Mouse (Mus musculus): ENCODE measurements around the gene Clec4g.
"Not testable (repeated sequence)": the region's sequence is repeated elsewhere in the genome, so short reads cannot be mapped to it uniquely, and the experiment has no call there.

Clec4g gene

DNA sequence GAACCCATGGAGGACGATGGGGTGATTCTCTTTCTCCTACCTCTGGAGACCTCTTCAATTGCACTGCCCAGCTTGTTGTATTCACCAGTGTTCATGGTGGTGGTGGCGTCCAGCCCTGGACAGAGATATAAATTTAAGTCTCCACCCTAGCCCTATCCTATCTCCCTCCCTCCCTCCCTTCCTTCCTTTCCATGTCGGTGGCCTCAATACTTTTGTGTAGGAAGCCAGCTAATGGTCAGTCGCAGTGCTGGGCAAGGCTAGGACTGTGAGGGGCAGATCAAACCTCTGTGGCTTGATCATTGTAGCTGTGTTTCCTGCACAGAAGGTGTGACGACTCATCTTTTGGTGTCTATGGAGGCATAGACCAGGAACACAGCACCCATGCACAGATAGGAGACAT lies at the start of gene Clec4g:
Clec4g (minus strand) TSS at position 101 of the 400 bp plus-strand sequence.
- in situ Hi-C loops (cut with MboI; ENCODE audit: low sequenced_read_pairs): loop anchor here (10.0 kb wide), 1 partner anchor 234 kb away; the partner anchor contains the start of gene Cd209c

DNA sequence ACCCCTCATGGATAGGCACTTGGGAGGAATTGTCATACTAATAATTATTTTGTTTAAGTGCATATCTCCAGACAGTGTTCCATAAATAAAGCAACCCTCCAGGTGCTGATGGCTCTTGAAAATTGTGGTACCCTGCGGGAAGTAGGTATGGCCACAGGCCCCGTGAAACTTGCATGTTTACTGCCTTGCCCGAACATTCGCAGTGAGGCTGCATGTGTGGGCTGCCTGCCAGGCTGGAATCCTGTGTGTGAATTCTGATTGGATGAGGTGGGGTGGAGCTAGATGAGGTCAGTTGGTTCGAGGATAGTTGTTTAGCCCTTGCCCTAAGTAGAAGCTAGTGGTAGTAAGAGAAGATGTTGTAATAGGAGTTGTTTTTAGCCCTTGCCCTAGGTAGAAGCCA lies 48.2 kb upstream of the Clec4g start:
- in situ Hi-C loops (cut with MboI; ENCODE audit: low sequenced_read_pairs): not testable (repeated sequence)

DNA sequence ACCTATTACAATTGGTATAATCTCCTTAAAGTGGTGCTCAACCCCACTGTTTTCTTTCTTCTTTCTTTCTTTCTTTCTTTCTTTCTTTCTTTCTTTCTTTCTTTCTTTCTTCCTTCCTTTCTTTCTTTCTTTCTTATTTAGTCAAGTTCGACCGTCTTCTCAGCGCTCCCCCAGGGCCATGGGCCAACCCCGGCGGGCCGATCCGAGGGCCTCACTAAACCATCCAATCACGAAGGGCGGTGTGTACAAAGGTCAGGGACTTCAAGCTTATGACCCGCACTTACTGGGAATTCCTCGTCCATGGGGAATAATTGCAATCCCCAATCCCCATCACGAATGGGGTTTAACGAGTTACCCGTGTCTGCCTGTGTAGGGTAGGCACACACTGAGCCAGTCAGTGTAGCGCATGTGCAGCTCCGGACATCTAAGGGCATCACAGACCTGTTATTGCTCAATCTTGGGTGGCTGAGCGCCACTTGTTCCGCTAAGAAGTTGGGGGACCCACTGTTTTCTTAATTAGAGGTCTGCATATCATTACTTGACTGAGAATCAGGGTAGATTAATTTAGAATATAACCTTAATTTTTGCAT lies 33.9 kb upstream of the Clec4g start:
- in situ Hi-C loops (cut with MboI; ENCODE audit: low sequenced_read_pairs): no loop called here

DNA sequence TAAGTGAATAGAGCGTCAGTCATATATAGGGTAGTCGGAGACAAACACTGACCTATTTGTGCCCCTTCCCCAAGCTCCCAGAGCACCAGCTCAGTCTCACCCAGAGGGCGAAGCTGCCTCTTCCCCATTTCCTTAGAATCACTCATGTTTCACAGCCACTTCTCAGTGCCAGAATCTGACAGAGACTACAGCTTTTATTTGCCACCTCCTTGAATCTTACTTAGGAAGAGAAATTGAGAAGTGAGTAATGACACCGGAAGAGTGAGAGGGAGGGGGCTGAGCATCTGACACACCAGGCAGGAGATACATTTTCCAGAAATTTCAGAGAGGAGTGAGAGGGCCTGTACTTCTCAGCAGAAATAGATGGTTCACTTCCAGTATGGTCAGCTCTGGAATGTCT lies 28.3 kb upstream of the Clec4g start, which contains the start of gene Cd209a:
Cd209a (minus strand) TSS at position 224 of the 400 bp plus-strand sequence.
- in situ Hi-C loops (cut with MboI; ENCODE audit: low sequenced_read_pairs): no loop called here

DNA sequence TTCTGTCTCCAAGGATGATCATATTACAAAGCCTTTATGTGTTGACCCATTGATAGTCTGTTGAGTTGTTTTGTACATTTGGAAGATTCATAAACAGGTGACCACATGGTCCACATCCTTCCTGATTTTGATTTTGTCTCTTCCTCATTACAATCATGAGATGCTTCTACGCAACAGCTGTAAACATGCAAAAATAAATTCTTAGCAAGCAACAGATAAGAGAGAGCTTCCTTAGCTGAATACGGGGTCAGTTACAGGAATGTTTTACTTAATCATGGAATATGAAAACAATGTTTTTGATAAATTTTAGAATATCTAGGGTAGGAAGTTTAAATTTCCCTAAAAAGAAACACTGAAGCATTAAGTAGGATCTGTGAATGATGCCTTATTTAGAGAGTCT lies 16.5 kb upstream of the Clec4g start:
- in situ Hi-C loops (cut with MboI; ENCODE audit: low sequenced_read_pairs): no loop called here

DNA sequence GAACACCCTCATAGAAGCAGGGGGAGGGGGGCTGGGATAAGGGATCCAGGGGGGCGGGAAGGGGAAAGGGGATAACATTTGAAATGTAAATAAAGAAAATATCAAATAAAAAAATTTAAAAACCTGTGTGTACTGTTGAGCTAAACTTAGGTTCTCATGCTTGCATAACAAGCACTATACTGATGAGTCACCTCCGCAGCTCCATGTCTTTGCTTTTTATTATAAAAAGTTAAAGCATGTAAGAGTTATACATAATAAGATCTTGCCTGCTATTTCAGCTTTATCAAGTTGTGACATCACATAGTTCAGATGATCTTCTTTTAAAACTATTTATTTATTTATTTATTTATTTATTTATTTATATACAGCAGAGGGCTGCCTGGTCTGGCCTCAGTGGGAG lies 15.1 kb upstream of the Clec4g start:
- in situ Hi-C loops (cut with MboI; ENCODE audit: low sequenced_read_pairs): no loop called here

DNA sequence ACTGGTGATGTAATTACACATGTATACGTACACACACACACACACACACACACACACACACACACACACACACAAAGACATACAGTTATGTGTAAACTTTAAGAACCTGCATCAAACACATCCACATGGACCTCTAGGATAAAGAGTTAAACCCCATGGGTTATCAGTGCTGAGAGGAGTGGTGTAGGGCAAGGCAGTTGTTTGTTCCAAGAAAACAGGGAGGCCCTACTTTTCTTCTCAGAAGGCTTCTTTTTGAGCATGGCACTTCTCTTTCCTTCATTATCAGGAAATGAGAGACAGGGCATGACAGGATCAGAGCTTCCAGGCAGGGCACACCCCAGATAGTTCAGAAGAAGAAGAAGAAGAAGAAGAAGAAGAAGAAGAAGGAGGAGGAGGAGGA lies 13.6 kb upstream of the Clec4g start:
- in situ Hi-C loops (cut with MboI; ENCODE audit: low sequenced_read_pairs): no loop called here

DNA sequence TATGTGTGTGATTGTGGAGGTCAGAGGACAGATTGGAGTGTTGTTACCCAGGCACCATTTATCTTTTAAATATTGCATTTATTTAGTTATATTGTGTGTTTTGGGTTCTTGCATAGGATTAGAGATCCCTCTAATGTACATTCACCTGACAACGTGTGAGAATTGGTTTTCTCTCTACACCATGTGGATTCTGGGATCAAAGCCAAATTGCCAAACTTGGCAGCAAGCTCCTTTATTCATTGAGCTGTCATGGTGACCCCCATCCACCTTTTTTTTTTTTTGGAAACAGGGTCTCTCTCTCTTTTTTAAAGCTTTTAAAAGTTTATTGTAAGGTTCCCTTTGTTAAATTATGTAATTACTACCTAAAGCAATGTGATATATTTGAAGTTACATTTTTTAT lies 590 bp upstream of the Clec4g start:
- in situ Hi-C loops (cut with MboI; ENCODE audit: low sequenced_read_pairs): loop anchor here (10.0 kb wide), 1 partner anchor 234 kb away; the partner anchor contains the start of gene Cd209c

DNA sequence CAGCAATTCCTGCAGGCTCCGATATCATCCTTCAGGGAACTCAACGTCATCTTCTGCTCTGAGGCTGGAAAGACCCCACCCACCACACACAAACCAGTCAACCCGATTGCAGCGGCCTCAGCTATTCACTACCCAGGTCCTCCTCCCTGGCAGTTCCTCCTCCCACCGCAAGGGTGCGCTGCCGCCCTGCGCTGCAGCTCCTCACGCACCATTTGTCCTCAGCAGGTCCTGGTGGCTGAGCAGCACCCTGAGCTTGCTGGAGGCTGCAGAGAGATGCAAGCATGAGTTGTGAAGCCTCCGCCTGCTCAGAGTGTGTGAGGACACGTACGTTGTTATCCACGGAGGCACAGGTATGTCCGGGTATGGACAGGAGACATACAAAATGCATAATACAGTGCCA lies 1.9 kb downstream of the Clec4g start:
- in situ Hi-C loops (cut with MboI; ENCODE audit: low sequenced_read_pairs): no loop called here

DNA sequence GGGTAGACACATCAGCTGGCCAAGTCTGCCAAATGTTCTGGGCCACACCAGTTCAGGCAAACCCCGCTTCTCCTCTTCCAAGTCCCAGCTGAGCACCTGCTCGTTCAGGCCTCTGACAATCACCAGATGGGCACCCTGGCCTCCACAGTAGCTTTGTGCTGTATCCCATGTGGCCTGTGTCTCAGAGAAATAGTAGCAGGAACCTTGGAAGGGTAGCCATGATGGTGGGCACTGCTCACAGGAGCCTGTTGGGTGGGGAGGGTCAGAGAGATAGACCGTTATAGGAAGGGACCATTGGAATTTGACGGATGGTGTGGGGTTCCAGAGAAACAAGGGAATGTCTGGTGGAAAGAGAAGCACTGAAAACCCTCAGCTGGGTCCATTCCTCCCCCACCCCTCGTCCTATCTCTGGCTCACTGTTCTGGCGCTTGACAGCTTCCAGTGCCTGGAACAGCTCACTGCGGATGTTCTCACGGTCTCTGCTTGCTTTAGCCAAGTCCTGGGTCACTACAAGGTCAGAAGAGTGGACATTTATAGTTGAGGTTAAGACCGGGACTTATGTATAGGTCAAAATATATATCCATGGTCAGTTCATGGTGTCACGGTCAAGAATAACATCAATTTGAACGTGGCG lies 3.0 kb downstream of the Clec4g start:
- in situ Hi-C loops (cut with MboI; ENCODE audit: low sequenced_read_pairs): no loop called here

DNA sequence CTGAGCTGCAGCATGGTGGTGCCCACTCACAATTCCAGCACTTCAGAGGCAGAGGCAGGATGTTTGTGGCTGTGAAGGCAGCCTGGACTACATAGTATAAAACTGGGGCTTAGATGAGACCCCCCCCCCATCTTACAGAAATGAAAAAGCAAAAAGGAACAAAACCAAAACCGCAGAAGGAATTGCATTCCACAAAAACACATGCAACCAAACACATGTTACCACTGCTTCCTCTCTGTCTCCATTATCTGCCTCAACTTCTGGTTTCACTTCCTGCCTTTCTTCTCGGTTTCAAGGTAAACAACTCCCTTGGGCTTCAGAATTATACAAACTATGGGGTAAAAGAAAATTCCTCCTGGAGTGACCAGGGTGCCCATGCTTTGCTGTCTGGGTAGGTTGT lies 8.8 kb downstream of the Clec4g start:
- in situ Hi-C loops (cut with MboI; ENCODE audit: low sequenced_read_pairs): no loop called here

DNA sequence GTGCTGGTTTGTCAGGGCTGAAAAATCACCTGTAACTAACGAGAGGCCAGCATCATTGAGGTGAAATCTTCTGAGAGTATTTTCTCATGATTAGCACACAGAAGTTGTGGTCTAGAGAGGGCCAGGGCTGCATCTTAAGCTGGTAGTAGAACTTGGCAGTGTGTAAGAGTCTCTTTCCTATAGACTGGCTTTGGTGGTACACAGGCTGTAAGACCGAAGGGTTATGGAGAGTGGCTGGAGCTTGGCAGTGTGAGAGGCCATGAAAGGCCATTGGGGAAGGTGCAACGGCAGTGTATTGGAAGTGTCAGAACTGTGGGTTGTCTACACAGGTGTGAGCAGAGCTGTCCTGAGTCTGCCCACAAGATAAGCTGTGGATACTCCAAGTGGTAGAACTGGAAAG lies 10.1 kb downstream of the Clec4g start:
- in situ Hi-C loops (cut with MboI; ENCODE audit: low sequenced_read_pairs): no loop called here

DNA sequence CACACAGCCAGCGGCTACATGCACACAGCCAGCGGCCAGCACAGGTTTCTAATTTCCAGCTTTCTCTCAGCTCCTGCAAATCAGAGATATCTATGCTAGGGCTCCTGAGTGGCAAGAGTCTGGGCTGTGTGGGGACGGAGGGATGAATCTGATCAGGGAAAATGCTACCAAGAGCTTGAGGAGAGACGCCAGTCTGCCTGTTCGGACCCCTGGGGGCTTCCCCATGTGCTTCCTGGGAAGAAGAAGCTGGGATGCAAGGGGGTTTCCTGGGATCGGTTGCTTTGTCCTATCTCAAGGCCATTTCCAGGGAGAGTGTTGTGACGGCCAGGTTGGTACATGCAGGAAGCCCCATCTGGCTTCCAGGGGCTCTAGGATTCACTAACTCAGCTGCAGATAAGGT lies 12.8 kb downstream of the Clec4g start:
- in situ Hi-C loops (cut with MboI; ENCODE audit: low sequenced_read_pairs): no loop called here

DNA sequence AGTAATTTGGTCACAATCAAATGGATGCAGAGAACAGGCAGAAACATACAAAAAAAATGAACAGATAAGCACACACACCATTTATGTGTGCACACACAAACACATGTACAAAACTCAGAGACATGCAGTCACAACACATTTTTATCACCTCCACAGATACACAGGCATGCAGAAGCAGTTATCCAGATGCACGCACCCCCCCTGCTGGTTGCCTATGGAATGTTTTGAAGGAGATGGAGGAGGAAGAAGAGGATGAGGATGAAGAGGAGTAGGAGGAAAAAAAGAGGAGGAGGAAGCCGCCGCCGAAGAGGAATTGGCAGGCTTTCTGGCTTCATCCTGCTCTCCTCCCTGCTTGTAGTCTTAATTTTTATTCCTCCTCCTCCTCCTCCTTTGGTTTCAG lies 14.7 kb downstream of the Clec4g start:
- in situ Hi-C loops (cut with MboI; ENCODE audit: low sequenced_read_pairs): no loop called here

DNA sequence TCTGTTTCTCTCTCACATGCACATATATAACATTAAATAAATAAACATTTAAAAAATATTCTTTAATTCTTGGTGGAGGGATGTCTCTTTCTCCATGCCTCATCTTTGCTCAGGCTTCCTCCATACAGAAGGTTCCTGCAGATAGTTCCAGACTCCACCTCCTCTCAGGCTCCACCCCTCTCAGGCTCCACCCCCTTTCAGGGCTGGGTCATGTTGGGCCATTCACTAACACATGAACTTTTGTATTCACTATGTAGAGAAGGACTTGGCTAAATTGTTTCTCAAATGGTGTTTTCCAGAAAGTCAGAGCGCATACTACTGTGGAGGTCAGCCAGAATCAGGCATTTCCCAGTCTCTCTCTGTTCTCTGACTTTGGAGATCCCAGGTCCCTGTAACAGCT lies 19.0 kb downstream of the Clec4g start:
- in situ Hi-C loops (cut with MboI; ENCODE audit: low sequenced_read_pairs): no loop called here

DNA sequence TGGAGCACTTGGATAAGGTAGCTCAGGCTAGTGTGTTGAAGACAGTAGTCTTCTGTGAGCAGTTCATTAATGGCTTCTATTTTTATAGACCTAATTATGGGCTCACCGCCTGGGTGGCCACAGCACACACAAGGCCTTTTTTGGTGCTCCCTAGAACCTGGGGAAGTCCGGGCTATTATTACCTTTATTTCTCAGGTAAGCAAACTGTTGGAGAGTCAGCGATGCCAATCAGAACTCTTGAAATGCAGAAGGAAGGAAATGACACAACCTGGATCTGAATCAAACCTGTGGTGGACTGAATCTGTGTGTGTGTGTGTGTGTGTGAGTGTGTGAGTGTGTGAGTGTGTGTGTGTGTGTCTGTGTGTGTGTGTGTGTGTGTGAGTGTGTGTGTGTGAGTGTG lies 26.3 kb downstream of the Clec4g start, which contains the start of gene Fcer2a:
Fcer2a (minus strand) TSS at position 55 of the 400 bp plus-strand sequence.
- in situ Hi-C loops (cut with MboI; ENCODE audit: low sequenced_read_pairs): no loop called here

DNA sequence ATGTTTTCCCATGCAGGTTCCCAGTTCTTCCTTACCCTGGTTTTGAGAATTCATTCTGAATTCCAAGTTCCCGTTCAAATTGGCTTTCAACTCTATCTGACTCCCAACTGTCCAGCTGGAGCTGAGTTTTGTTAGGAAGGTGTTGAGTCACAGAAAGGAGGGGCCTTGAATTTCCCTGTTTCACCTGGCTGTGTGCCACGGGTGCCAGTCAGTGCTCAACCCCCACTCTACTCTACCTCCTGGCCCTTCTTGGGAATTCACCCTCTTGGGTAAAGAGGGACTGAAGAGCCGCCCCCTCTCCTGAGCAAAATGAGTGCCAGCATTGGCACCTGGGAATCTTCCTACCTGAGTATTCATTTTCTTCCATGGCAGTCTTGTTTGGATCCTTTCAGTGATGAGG lies 29.7 kb downstream of the Clec4g start:
- in situ Hi-C loops (cut with MboI; ENCODE audit: low sequenced_read_pairs): no loop called here

DNA sequence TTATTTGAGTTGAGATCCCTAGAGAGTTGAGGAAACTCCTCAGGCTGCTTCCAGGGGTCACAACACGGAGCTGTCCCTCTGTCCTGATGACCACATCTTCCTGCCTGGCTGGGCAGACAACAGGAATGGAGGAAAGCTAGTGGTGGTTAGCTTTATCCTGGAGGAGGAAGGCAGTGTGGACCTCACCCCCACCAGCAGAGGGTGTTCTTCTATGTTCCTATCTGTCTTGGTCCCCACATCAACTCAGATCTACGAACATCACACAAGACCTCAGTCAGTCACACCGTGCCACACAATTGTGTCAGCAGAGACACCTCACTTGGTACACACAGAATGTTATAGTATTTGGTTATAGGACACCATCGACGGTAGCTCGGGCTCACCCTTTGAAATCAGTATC lies 32.9 kb downstream of the Clec4g start:
- in situ Hi-C loops (cut with MboI; ENCODE audit: low sequenced_read_pairs): no loop called here

DNA sequence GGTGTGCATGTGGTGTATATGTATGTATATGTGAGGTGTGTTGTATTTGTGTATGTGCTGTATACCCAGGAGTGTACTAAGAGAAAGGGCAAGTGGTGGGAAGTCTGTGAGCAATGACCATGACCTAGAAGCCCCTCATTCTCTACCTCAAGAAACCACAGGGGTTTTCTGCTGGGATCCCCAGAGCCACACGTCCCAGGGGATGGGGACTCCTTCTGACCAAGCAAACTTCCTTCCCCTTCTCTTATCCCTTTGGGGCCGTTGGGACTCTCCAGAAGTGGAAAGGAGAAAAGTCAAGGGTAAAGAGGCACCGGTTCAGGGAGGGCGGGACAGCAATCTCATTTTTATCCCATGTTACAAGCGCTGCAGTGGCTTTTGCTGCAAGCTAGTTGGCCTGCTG lies 35.0 kb downstream of the Clec4g start:
- in situ Hi-C loops (cut with MboI; ENCODE audit: low sequenced_read_pairs): no loop called here

DNA sequence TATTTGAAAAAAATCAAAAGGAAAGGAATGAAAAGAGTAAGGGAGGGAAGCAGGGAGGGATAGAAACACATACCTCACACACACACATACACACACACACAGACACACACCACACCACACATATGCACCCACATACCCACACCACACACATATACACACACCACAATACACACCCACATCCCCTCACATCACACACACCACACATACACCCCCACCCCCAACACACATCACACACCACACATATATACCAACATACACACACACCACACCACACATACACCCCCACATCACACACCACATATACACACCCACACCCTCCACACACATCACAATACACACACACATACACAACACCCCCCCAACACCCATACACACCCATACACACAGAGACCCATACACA lies 35.9 kb downstream of the Clec4g start:
- in situ Hi-C loops (cut with MboI; ENCODE audit: low sequenced_read_pairs): no loop called here

DNA sequence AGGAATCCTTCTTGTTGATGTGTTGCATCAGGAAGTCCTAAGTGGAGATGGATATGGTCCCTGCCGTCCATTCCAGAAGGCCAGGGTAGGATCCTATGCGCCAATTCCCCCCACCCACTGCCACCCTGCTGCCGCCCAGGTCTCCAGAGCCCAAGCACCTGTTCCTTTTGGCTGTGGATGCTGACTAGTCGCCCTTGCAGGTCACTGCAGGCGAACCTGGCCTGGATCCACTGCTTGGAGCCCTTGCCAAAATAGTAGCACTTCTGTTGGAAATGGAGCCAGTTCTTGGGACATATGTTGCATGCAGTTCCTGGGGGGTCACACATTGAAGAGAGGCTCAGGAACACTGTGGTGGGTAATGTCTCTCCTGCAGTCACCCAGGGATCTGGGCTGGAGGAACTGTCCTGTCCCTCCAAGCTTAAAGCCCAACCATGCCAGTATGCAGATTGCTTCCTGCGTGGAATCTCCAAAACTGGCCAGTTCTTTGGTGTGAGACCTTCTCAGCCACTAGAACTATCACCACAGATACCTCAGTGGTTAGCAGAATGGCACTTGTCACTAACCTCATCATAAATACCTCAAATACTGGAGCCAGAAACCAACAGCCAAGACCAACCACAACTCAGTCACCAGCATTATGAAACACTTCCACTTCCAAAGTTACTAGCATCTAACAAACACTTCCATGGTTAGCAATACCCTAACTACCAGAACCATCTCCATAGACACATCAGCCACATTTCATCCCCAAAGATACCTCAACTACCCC lies 36.9 kb downstream of the Clec4g start:
- in situ Hi-C loops (cut with MboI; ENCODE audit: low sequenced_read_pairs): no loop called here

DNA sequence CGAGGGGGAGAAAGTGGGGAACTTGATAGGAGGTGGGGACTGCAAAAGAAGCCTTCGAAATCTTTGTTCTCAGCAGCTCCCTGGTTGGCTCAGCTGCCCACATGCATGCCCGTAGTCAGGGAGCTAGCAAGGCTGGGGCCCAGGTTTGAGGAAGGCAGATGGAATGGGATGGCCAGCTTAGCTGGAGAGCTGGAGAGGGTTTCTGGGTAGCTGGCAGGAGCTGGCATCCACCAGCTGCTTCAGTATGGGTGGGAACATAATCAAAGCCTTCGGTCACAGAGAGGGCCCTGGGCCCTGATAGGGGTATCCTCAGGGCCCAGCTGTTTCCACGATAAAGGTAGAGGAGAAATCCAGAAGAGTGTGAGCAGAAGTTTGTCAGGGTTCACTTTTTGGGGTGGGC lies 38.0 kb downstream of the Clec4g start:
- in situ Hi-C loops (cut with MboI; ENCODE audit: low sequenced_read_pairs): no loop called here

Data from CH12F3 (cell line).